Mouse (Mus musculus): ENCODE results near the gene Smad5.

GRCm38 (mm10) chr13:56757201-56757600 lies 54.4 kb downstream of the Smad5 start:
- no peak for TF ChIP-seq NELFE (IDR thresholded peaks at IDR 0.05; ENCODE audit: low read depth, low read length)
- no peak for TF ChIP-seq IRF4 (IDR thresholded peaks at IDR 0.05; ENCODE audit: low read depth, low read length)
- TF ChIP-seq EP300 (IDR thresholded peaks at IDR 0.05; ENCODE audit: low read length) = no peak
- no peak for TF ChIP-seq SIN3A (IDR thresholded peaks at IDR 0.05; ENCODE audit: low read length)
- no peak for TF ChIP-seq POLR2AphosphoS2 (IDR thresholded peaks at IDR 0.05; ENCODE audit: low read depth, low read length)
- TF ChIP-seq ZNF384 (IDR thresholded peaks at IDR 0.05; ENCODE audit: low read depth, low read length) = no peak
- no peak for TF ChIP-seq CTCF (conservative IDR thresholded peaks at IDR 0.05 in 1 of 2, IDR thresholded peaks at IDR 0.05 in 1 of 2; ENCODE audit: low read depth in 2 of 2, low read length in 2 of 2)
- TF ChIP-seq ZC3H11A (IDR thresholded peaks at IDR 0.05; ENCODE audit: low read depth, low read length) = no peak
